In genomic region chr3:105768529-105768928, GRCm38 (mm10) we compare ENCODE assay signal across 14 mouse cellular contexts. TPM values are rescaled to one million over a fixed set of nuclear protein-coding genes. Genes with fewer than 3 reads are reported as not detected.
DNase-seq lines count a peak whose midpoint lies in the region; ATAC-seq and TF ChIP-seq lines count a peak whose summit lies in the region.
"Had no signal": no experiment of that assay in that cellular context is flagged by ENCODE, and none has a peak within 500 bp of the region (broad histone marks: within the 10 kb centered on the region; RNA-seq: fewer than 3 reads in every experiment).

No protein-coding gene starts in this region.

- TF ChIP-seq CTCF in bone marrow, adult 2 months (IDR thresholded peaks at IDR 0.05; ENCODE audit: control insufficient read depth, insufficient read depth, low read length) = peak; percentile 20; the same call in 1 of the 2 replicates

- H3K27me3 ChIP-seq in liver, embryonic 11.5 days (replicated peaks; ENCODE audit: control insufficient read depth, insufficient read depth, low read length) = no peaks in the 10 kb centered on the region
- H3K27me3 ChIP-seq in hindbrain, embryonic 11.5 days (ENCODE audit: control insufficient read depth, insufficient read depth, low read length) = no peaks in the 10 kb centered on the region
- H3K27me3 ChIP-seq in midbrain, embryonic 10.5 days (ENCODE audit: low read depth, poor library complexity, severe bottlenecking) = no peaks in the 10 kb centered on the region
- H3K27me3 ChIP-seq: heart, embryonic 15.5 days; limb, embryonic 15.5 days; midbrain, embryonic 13.5 days had no signal

- H3K9ac ChIP-seq in liver, embryonic 11.5 days (ENCODE audit: low read depth, low read length) = no peak overlapping the region
- no peak overlapping the region for H3K9ac ChIP-seq in hindbrain, embryonic 11.5 days (ENCODE audit: low read depth, low read length)
- H3K9ac ChIP-seq: heart, embryonic 15.5 days; limb, embryonic 15.5 days; midbrain, embryonic 13.5 days had no signal

- no peak overlapping the region for H3K4me3 ChIP-seq in bone marrow, adult 2 months (replicated peaks; ENCODE audit: control insufficient read depth, low read depth, low read length)
- no peak overlapping the region for H3K4me3 ChIP-seq in liver, embryonic 11.5 days (ENCODE audit: low read depth, low read length)
- H3K4me3 ChIP-seq in hindbrain, embryonic 11.5 days (ENCODE audit: low read depth, low read length) = no peak overlapping the region
- H3K4me3 ChIP-seq in midbrain, embryonic 10.5 days = no peak overlapping the region
- H3K4me3 ChIP-seq: heart, embryonic 15.5 days; limb, embryonic 15.5 days; midbrain, embryonic 13.5 days had no signal

- peak; percentile 79 for ATAC-seq in liver, embryonic 11.5 days (replicated peaks; ENCODE audit: low FRiP score)
- no peak for ATAC-seq in hindbrain, embryonic 11.5 days (ENCODE audit: low FRiP score)
- ATAC-seq: midbrain, embryonic 13.5 days had no signal

- peaks cover 3% of the 10 kb centered on the region; the same call in 1 of the 2 replicates for H3K4me1 ChIP-seq in bone marrow, adult 2 months (ENCODE audit: control insufficient read depth, insufficient read depth, low read length)
- peaks cover 17% of the 10 kb centered on the region for H3K4me1 ChIP-seq in liver, embryonic 11.5 days (replicated peaks; ENCODE audit: control insufficient read depth, insufficient read depth, low read length)
- H3K4me1 ChIP-seq in hindbrain, embryonic 11.5 days (replicated peaks; ENCODE audit: control insufficient read depth, insufficient read depth, low read length) = no peaks in the 10 kb centered on the region
- H3K4me1 ChIP-seq in midbrain, embryonic 10.5 days = no peaks in the 10 kb centered on the region
- H3K4me1 ChIP-seq: midbrain, embryonic 13.5 days had no signal

- WGBS in bone marrow, adult 2 months = 13% methylated on average over 6 of the region's 6 CpGs
- 42% methylated on average over 6 of the region's 6 CpGs for WGBS in liver, embryonic 11.5 days
- 89% methylated on average over 6 of the region's 6 CpGs for WGBS in hindbrain, embryonic 11.5 days
- WGBS in midbrain, embryonic 10.5 days = 88% methylated on average over 6 of the region's 6 CpGs

- no peak overlapping the region for H3K4me2 ChIP-seq in liver, embryonic 11.5 days
- no peak overlapping the region for H3K4me2 ChIP-seq in hindbrain, embryonic 11.5 days (replicated peaks; ENCODE audit: low read depth, low read length)
- H3K4me2 ChIP-seq: heart, embryonic 15.5 days; limb, embryonic 15.5 days; midbrain, embryonic 13.5 days had no signal

- no peaks in the 10 kb centered on the region for H3K9me3 ChIP-seq in liver, embryonic 11.5 days (ENCODE audit: control insufficient read depth, low read length)
- H3K9me3 ChIP-seq in hindbrain, embryonic 11.5 days (ENCODE audit: control insufficient read depth, low read length) = no peaks in the 10 kb centered on the region
- H3K9me3 ChIP-seq in midbrain, embryonic 10.5 days (replicated peaks) = no peaks in the 10 kb centered on the region
- H3K9me3 ChIP-seq: heart, embryonic 15.5 days; limb, embryonic 15.5 days; midbrain, embryonic 13.5 days had no signal

- TF ChIP-seq POLR2A in bone marrow, adult 2 months (IDR thresholded peaks at IDR 0.05; ENCODE audit: borderline replicate concordance, control insufficient read depth, low read depth, low read length) = no peak

- H3K36me3 ChIP-seq in liver, embryonic 11.5 days (ENCODE audit: control insufficient read depth, insufficient read depth, low read length) = 0 out of 2 replicates have a peak, but pooled peaks cover 2% of the 10 kb centered on the region
- no peaks in the 10 kb centered on the region for H3K36me3 ChIP-seq in hindbrain, embryonic 11.5 days (ENCODE audit: control insufficient read depth, insufficient read depth, low read length)
- no peaks in the 10 kb centered on the region for H3K36me3 ChIP-seq in midbrain, embryonic 10.5 days
- H3K36me3 ChIP-seq: heart, embryonic 15.5 days; limb, embryonic 15.5 days; midbrain, embryonic 13.5 days had no signal

- intact Hi-C loops in left cerebral cortex, postnatal 14 days (cut with DNase I) = no loop called here

- no peak overlapping the region for H3K27ac ChIP-seq in bone marrow, adult 2 months (ENCODE audit: control insufficient read depth, insufficient read depth, low read depth, low read length, poor library complexity)
- H3K27ac ChIP-seq in liver, embryonic 11.5 days (ENCODE audit: low read depth, low read length) = no peak overlapping the region
- H3K27ac ChIP-seq in hindbrain, embryonic 11.5 days (ENCODE audit: low read depth, low read length) = no peak overlapping the region
- H3K27ac ChIP-seq in midbrain, embryonic 10.5 days (replicated peaks) = no peak overlapping the region
- H3K27ac ChIP-seq: heart, embryonic 15.5 days; limb, embryonic 15.5 days; midbrain, embryonic 13.5 days had no signal

- peak; percentile 76 for DNase-seq in CD4-positive helper T cell, adult 2 months (ENCODE audit: low read depth, low spot score)
- DNase-seq in liver, embryonic 11.5 days (ENCODE audit: low spot score) = no peak
- peak; percentile 51 to 61 for DNase-seq in natural killer cell, adult 2 months (ENCODE audit: low spot score in 2 of 2)
- no peak for DNase-seq in hindbrain, embryonic 11.5 days (ENCODE audit: low spot score)
- no peak for DNase-seq in left cerebral cortex, postnatal 14 days (ENCODE audit: low spot score in 2 of 2)
- DNase-seq in midbrain, embryonic 10.5 days (ENCODE audit: low spot score) = no peak
- no peak for DNase-seq in layer of hippocampus, postnatal 25 days (ENCODE audit: extremely low spot score in 1 of 2, low spot score in 1 of 2)
- DNase-seq: embryo, embryonic 11 days; kidney, adult 2 months; layer of hippocampus, adult 9-11 months had no signal

RNA-seq across cellular contexts. Expression of gene Rap1a, which starts 32.6 kb away (rescaled TPM):
- polyA plus RNA-seq in bone marrow, adult 2 months (2011; ENCODE audit: insufficient read depth, insufficient read length, low replicate concordance, missing spikeins) = 91.9 and 112 TPM in 2 replicates
- 114 and 121 TPM in 2 replicates for polyA plus RNA-seq in liver, embryonic 11.5 days (2014; fragmentation: Nextera tagmentation; extraction: Ambion mirVana)
- polyA plus RNA-seq in hindbrain, embryonic 11.5 days (2014; fragmentation: Nextera tagmentation; extraction: Ambion mirVana) = 80.3 and 83.7 TPM in 2 replicates
- 10 to 100 TPM; 76.5 to 84.1 TPM for total RNA-seq in left cerebral cortex, postnatal 14 days (2021)
- polyA plus RNA-seq in midbrain, embryonic 10.5 days (2016; fragmentation: Nextera tagmentation; extraction: Ambion mirVana) = 72.5 and 79.7 TPM in 2 replicates
- total RNA-seq in layer of hippocampus, postnatal 25 days (2021) = 100 to 1,000 TPM; 101 to 108 TPM

Comparison
In these comparisons a context has a peak if more than half of its experiments do, and no peak if none do; other contexts are left out.
1. DNase-seq: peak in CD4-positive helper T cell, adult 2 months (single experiment) and natural killer cell, adult 2 months (2 of 2); none in liver, embryonic 11.5 days (single experiment), hindbrain, embryonic 11.5 days (single experiment), left cerebral cortex, postnatal 14 days (0 of 2), midbrain, embryonic 10.5 days (single experiment) and layer of hippocampus, postnatal 25 days (0 of 2).